Mouse (Mus musculus): ENCODE measurements around the gene Gbp3.

The Gbp3 gene

DNA sequence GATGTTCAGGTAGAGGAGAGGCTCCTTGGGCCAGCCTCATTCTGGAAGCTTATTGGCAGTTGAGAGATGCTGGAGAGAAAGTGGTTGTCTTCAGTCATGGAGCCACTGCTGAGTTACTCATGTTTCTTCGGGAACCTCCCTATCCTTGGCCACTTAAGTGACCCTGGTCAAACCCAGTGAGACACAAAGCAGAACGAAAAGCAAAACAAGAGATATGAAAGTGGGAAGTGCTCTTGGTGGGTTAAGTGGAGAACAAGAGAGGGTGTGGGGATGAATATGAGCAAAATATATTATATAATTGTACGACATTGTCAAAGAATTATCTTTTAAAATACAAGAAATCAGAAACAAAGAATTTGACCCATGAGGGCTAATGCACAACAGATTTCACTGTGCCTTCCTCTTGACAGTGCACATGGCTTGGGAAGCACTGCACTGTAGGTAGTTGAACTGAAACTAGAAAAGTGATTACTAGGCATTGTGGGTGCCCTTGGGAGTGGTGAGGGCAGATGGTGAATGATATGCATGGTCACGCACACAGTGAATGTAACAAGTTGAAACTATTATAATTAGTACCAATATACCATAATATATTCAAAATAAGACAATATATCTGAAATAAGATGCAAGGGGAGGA is 30.7 kb downstream of the Gbp3 start:
- DNase-seq, result no peak

DNA sequence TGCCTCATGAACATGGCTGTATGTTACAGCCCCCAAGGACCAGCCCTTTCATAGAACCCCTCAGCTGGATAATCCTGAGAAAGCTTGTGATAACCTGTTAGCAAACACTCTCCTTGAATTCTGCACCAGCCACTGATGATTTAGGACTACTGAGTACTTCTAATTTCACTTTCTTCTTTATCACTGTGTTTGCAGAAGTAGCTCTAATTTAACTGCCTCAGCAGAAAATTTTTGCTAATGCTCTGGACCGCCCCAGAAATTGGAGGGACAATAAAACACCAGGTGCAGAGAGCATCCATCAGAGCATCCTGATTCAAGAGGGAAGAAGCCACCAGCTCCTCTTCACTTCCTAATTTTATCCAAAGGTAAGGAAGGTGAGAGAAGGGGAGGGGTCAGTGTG is 34.7 kb downstream of the Gbp3 start, which contains the start of gene Gbp2b:
Gene Gbp2b, plus strand, starts transcription at position 301 of the 400 bp plus-strand sequence.
- no peak for DNase-seq

GRCm38 (mm10) chr3:142597923-142598322 is 38.1 kb downstream of the Gbp3 start:
- no peak for DNase-seq

- no peak for DNase-seq
These were observed 41.8 kb downstream of the Gbp3 start for GRCm38 (mm10) chr3:142601675-142602074.

- no peak for DNase-seq
These were observed 58.8 kb downstream of the Gbp3 start for GRCm38 (mm10) chr3:142618658-142619057.

DNA sequence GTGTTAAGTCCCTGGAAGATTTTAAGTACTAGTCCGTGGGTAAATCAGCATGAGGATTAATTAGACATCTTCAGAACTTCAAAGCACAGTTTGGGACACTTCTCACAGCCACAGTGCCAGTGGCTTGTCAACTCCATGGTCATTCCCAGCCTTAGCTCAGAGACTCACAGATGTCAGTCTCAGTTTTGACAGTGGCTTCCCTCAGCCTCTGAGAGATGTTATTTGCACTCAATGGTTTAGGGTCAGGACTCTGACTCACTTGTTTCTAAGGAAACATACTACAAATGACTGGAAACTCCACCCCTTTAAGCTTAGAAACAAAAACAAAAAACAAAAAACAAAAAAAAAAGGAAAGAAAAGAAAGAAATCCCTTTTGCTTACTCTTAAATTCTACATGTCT is 59.8 kb downstream of the Gbp3 start:
- peak; percentile 10 for DNase-seq

- peak; percentile 37 for DNase-seq
These were observed 60.5 kb downstream of the Gbp3 start, which contains the start of gene Gbp2 for GRCm38 (mm10) chr3:142620111-142620955. Gene Gbp2, plus strand, starts transcription at chr3:142620602.

DNA sequence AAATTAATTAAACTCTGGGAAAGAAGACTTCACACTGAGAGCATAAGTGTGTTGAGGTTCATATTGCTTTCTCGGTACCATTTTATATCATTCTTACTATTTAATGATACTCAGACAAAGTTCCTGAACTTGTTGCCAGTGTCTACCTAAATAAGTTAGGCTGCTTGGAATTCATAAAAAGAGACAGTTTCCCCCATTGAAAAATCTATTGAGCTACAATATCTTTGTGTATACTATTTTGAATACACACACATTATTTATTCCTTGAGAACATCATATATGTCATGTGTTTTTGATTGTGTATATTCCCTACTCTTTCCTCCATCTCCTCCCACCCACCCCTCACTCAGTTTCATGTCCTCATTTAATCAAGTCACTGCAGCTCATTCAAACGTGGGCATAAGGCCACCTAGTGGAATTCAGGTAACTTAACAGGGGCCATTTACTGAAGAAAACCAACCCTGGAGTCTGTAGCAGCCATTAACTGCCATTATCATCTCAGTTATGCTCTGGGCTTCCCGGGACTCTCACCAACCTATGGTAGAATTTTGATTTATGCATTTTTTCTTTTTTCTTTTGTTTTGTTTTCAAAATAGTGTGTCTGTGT is 61.2 kb downstream of the Gbp3 start:
- peak; percentile 30 for DNase-seq
